Mouse (Mus musculus) granulocyte monocyte progenitor cell, adult 5-6 weeks (primary cell): Measurements from ENCODE around the gene Ninj2. TPM values are rescaled to one million over a fixed set of nuclear protein-coding genes. Genes with fewer than 3 reads are reported as not detected.
"Not testable (repeated sequence)": the region's sequence is repeated elsewhere in the genome, so short reads cannot be mapped to it uniquely, and the experiment has no call there.

Experiments
- ATAC-seq: replicated peaks from 2 replicates; pipeline ENCODE4 v1.8.0; 2016; ENCODE audit warnings: mild to moderate bottlenecking, moderate TSS enrichment, inconsistent platforms; ENCODE audit not compliant: poor library complexity, severe bottlenecking
- total RNA-seq, 2 experiments: library from RNA; stranded (forward) in 1 of 2; stranded (reverse) in 1 of 2; fragments of 200-712, 200-1000 nt in 1 of 2; fragments of >200 nt in 1 of 2; fragmentation: Nextera tagmentation in 1 of 2; gene quantifications; 2 replicates each; pipeline ENCODE4 v1.2.3; 2014 to 2017

Ninj2 gene
- not detected in 2 replicates for total RNA-seq (2014; fragmentation: Nextera tagmentation)
- not detected in 2 replicates for total RNA-seq (2017)

- no peak for ATAC-seq
Measured at GRCm38 (mm10) chr6:120093100-120093499, at the start of gene Ninj2. Ninj2 (plus strand) TSS chr6:120093350.

- ATAC-seq = no peak
Measured at GRCm38 (mm10) chr6:120045406-120045805, 47.7 kb upstream of the Ninj2 start.

- peak; percentile 38; the same call in 1 of the 2 replicates for ATAC-seq
Measured at GRCm38 (mm10) chr6:120047705-120048292, 45.4 kb upstream of the Ninj2 start.

- no peak for ATAC-seq
Measured at GRCm38 (mm10) chr6:120054412-120054811, 38.7 kb upstream of the Ninj2 start.

GRCm38 (mm10) chr6:120055666-120056540, 37.2 kb upstream of the Ninj2 start:
- ATAC-seq = peak; percentile 70

- no peak for ATAC-seq
Measured at GRCm38 (mm10) chr6:120062934-120063333, 30.2 kb upstream of the Ninj2 start.

- ATAC-seq = no peak
Measured at GRCm38 (mm10) chr6:120064627-120065026, 28.5 kb upstream of the Ninj2 start.

GRCm38 (mm10) chr6:120065552-120066177, 27.5 kb upstream of the Ninj2 start:
- ATAC-seq = no peak

GRCm38 (mm10) chr6:120069546-120069945, 23.6 kb upstream of the Ninj2 start:
- ATAC-seq = no peak

GRCm38 (mm10) chr6:120072630-120073029, 20.5 kb upstream of the Ninj2 start:
- no peak for ATAC-seq

- peak; percentile 53 for ATAC-seq
Measured at GRCm38 (mm10) chr6:120076619-120077450, 16.3 kb upstream of the Ninj2 start.

GRCm38 (mm10) chr6:120079547-120079946, 13.6 kb upstream of the Ninj2 start:
- ATAC-seq = no peak

- 0 out of 2 replicates have a peak, but pooled peaks have one; percentile 5 for ATAC-seq
Measured at GRCm38 (mm10) chr6:120081516-120081915, 11.6 kb upstream of the Ninj2 start.

- ATAC-seq = no peak
Measured at GRCm38 (mm10) chr6:120082251-120082950, 10.7 kb upstream of the Ninj2 start.

- peak; percentile 88 for ATAC-seq
Measured at GRCm38 (mm10) chr6:120082951-120083411, 10.2 kb upstream of the Ninj2 start.

- ATAC-seq = peak; percentile 41
Measured at GRCm38 (mm10) chr6:120083442-120083841, 9.7 kb upstream of the Ninj2 start.

GRCm38 (mm10) chr6:120084983-120085382, 8.2 kb upstream of the Ninj2 start:
- ATAC-seq = no peak

- no peak for ATAC-seq
Measured at GRCm38 (mm10) chr6:120085832-120086231, 7.3 kb upstream of the Ninj2 start.

GRCm38 (mm10) chr6:120087041-120087440, 6.1 kb upstream of the Ninj2 start:
- ATAC-seq = not testable (repeated sequence)
